Comparison of ENCODE assay signal across 23 mouse cellular contexts in the genomic region with DNA sequence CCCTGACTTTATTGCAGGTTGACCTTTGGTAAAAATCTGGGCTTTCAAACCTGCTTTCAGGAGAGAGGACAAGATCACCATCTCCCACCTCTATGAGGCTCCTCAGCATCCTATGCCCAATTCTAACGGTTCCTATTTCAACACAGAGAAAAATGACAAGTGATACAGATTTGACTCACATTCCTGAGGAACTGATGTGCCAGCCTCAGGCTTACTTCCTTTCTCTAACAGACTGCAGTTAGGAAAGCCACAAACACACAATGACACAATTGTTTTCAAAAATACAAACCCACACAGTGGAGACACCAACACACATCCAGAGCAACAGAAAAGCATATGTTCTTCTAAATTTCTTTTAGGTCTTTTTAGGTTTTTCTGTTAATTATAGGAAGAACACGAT. TPM values are rescaled to one million over a fixed set of nuclear protein-coding genes. Genes with fewer than 3 reads are reported as not detected.
"Had no signal": no experiment of that assay in that cellular context is flagged by ENCODE, and none has a peak within 500 bp of the region (broad histone marks: within the 10 kb centered on the region; RNA-seq: fewer than 3 reads in every experiment).

No protein-coding gene starts in this region.

- H3K27ac ChIP-seq: kidney, embryonic 15.5 days; left cerebral cortex, adult 2 months; limb, embryonic 13.5 days; liver, embryonic 12.5 days; liver, embryonic 15.5 days; lung, embryonic 15.5 days; neural tube, embryonic 12.5 days; neural tube, embryonic 15.5 days; stomach, embryonic 15.5 days had no signal

- DNase-seq: kidney, adult 8-10 months; kidney, postnatal 10 days; kidney, postnatal 36 days; layer of hippocampus, postnatal 36 days; liver; lung, adult 18-20 months; lung, postnatal 10 days; lung, postnatal 36 days; midbrain, embryonic 14.5 days; retina, postnatal 1 day; right cerebral cortex, postnatal 25 days; spleen, adult 18-20 months; thymus, postnatal 25 days had no signal

- ATAC-seq: liver, embryonic 12.5 days had no signal

- H3K4me3 ChIP-seq: kidney, embryonic 15.5 days; left cerebral cortex, adult 2 months; limb, embryonic 13.5 days; liver, embryonic 12.5 days; liver, embryonic 15.5 days; lung, embryonic 15.5 days; neural tube, embryonic 12.5 days; neural tube, embryonic 15.5 days; stomach, embryonic 15.5 days had no signal

RNA-seq across cellular contexts. Expression of a gene that starts 54.1 kb away (rescaled TPM):
- total RNA-seq: megakaryocyte-erythroid progenitor cell, adult 5-6 weeks had no signal
